Mouse (Mus musculus): Measurements from ENCODE around the gene Nusap1.
"Not testable (repeated sequence)": the region's sequence is repeated elsewhere in the genome, so short reads cannot be mapped to it uniquely, and the experiment has no call there.

Gene Nusap1

DNA sequence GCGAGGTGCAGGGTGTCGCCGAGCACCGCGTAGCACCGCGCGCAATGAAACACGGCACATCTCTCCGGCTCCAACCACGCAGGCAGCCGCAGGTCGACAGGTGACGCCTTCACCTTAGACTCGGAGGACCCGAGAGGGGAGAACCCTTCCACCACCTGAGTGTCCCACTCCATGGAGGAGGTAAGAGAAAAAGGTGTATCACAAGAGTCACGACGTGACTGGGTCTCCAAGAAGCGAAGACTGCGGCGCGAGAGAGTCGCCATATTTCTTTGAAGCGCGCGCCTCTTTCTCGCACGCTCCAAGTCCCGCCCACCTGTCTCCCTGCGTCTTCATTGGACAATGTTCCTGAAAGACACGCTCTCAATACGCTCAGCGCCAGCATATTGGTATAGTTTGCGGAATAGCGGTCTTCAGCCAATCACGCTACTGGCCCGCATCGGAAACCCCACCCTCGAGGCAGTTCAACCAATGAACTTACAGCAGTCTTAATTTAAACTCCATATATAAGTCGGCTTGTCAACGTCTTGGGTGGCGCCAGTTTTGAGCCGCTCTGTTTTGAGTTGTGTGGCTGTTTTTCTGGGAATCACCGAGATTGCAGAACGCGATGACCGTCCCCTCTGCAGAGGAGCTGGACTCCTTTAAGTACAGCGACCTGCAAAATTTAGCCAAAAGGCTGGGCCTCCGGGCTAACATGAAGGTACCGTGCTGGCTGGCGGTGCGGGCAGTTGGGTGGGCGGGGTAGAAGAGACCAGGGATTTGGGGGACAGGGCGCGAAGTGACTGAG, at the start of gene Nusap1, which contains the start of gene Oip5:
TSS of gene Nusap1 (plus strand) at position 100 of the 784 bp plus-strand sequence.
TSS of gene Oip5 (minus strand) at position 271 of the 784 bp plus-strand sequence.
- DNase-seq: peak; percentile 94

GRCm38 (mm10) chr2:119572471-119572870, 45.6 kb upstream of the Nusap1 start:
- DNase-seq: peak in 1 of 2 experiments; percentile 42

- DNase-seq: no peak
These were observed 36.5 kb upstream of the Nusap1 start for GRCm38 (mm10) chr2:119581571-119581970.

DNA sequence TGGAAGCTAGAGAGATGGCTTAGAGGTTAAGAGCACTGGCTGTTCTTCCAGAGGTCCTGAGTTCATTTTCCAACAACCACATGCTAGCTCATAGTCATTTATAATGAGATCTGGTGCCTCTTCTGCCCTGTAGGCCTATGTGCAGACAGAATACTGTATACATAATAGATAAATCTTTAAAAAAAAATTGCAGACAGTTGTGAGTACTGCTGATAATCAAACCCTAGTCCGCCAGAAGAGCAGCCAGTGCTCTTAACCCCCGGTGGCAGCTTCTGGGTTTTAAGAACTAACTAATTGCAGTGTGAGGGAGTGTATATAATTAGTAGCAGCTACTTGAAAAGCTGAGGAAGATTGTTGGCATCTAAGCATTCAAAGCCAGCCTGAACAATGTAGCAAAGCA, 34.7 kb upstream of the Nusap1 start:
- no peak for DNase-seq

DNA sequence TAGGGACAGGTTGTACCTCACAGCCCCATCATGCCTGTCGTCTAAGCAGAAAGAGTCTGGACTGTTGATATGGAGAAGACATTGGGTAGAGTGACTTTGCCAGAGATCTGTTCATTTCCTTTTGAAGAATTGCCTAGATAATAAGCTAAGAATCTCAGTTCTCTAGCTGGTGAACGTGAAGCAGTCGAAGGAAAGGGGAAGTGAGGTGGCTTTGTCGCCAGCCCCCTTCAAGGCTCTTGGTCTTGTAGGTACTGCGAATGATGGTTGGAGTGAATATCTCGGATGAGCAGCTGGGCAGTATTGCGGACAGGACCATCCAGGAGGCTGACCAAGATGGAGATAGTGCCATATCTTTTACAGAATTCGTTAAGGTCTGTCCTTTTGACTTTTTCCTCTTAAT, 33.8 kb upstream of the Nusap1 start:
- DNase-seq: no peak

GRCm38 (mm10) chr2:119587383-119587782, 30.7 kb upstream of the Nusap1 start:
- peak; percentile 51 to 76 for DNase-seq

- DNase-seq: no peak
These were observed 26.9 kb upstream of the Nusap1 start for GRCm38 (mm10) chr2:119591247-119591646.

GRCm38 (mm10) chr2:119593765-119594112, 24.4 kb upstream of the Nusap1 start:
- DNase-seq: no peak

DNA sequence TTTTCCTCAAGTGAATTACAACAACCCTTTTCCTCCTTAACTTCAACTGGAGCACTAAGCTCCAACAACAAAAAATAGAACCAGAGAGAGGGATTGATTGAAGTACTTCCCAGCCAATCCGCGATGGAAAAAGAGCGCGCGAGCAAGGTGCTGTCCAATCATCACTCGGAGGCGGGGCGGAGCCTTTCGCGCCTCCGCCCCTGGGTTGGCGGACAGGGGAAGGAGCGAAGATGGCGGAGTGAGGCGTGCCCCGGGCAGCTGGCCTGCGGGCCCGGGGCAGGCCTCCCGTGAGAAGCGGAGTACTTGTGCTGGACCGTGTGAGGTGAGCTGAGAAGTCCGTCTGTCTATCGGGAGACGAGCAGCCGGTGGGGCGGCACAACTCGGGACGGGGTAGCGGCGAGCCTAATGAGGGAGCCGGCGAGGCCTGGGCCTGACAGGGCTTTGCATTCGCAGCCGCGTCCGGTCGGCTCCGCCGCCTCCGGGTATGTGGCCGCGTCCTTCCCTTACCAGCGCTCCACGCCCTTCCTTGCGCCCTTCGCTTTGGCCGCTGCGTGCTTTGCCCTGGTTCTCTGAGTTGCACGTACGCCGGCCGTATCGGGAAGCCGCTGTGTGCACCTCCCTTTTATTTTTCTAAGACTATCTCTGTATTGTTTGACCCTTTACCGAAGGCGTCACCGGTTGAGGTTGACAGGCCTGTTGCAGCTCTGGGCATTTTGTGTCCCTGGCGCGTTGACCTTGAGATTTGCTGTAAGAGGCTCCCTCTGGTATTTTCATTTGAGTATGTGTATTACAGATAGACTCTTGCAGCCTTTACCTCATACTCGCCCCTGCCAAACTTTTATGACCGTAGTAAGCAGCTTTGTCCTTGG, 23.8 kb upstream of the Nusap1 start:
- peak; percentile 95 to 98 for DNase-seq

GRCm38 (mm10) chr2:119595308-119595707, 22.8 kb upstream of the Nusap1 start:
- no peak for DNase-seq

- no peak for DNase-seq
These were observed 21.2 kb upstream of the Nusap1 start for GRCm38 (mm10) chr2:119596781-119597330.

DNA sequence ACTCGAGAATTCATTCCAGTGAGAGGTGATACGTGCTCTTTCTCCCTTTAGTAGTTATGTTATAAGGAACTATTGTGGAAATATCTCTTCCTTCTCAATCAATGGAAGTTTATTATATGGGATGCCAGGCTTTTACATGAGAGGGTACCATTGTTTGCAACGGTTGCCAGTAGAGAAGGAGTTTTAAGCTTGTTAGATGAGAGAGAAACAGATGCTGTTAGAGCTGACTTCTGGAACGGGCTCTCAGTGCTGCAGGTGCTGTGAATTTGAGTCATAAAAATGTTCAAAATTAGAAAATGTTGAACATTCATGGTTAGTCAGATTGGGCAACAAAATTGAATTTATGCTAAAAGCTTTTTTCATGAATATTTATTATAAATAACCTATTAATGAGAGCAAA, 17.1 kb upstream of the Nusap1 start:
- DNase-seq: no peak

GRCm38 (mm10) chr2:119601575-119601974, 16.5 kb upstream of the Nusap1 start:
- not testable (repeated sequence) for DNase-seq

DNA sequence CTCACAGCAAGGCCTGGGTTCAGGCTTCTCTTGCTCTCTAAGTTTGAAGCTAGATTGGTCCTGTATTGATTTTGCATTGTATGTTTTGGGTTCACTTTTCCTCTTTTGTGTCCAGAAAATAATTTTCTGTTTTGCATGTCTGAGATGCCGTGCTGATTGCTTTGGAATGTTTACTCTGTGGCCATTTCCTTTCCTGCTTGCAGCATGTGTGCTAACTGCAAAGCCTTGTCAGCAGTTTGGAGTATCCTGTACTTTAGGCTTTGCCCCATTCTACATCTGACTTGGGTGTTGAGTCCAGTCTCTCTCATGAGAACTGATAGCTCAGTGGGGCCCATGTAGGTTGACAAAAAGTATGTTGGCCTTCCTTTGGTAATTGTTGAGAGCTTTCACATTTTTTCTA, 15.6 kb upstream of the Nusap1 start:
- DNase-seq: no peak

GRCm38 (mm10) chr2:119603909-119604308, 14.2 kb upstream of the Nusap1 start:
- no peak for DNase-seq

- DNase-seq: no peak
These were observed 12.6 kb upstream of the Nusap1 start for GRCm38 (mm10) chr2:119605361-119605973.

- DNase-seq: no peak
These were observed 11.1 kb upstream of the Nusap1 start for GRCm38 (mm10) chr2:119607023-119607422.

DNA sequence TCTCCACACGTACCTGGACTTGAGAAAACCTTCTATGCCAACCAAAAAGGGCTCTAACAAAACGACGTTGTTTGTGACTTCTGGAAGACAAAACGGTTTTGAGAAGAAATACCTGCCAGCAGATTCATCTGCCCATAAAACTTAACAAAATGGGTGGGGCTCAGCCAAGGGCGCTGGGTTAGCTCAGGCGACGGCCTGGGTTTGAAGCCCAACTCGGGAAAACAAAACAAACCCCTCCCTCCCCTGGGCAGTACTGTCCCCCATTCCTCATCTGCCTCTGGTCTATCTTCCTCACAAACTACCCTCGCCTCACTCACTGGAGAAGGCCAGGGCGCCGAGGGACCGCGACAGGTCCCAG, 278 bp upstream of the Nusap1 start:
- peak in 1 of 2 experiments; percentile 23 for DNase-seq

GRCm38 (mm10) chr2:119619002-119619401, 904 bp downstream of the Nusap1 start:
- not testable (repeated sequence) for DNase-seq

DNA sequence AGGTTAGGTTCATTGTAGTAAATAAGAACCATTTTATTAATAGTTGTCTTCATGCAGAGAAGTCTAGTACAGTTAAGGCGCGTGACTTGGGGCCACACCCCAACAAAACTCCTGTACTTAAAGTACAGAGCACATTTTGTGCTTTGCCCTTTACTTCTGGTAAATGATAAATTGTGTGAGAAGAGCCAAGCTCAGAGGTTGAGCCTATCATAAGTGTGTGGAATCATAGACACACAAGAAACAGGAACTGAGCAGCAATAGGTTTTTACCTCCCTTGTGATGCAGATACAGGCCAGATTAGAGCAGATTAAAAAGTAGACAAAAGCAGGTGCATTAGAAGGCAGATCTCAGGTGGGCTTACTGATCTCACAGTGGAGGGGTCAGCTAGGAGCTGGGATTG, 3.2 kb downstream of the Nusap1 start:
- no peak for DNase-seq

DNA sequence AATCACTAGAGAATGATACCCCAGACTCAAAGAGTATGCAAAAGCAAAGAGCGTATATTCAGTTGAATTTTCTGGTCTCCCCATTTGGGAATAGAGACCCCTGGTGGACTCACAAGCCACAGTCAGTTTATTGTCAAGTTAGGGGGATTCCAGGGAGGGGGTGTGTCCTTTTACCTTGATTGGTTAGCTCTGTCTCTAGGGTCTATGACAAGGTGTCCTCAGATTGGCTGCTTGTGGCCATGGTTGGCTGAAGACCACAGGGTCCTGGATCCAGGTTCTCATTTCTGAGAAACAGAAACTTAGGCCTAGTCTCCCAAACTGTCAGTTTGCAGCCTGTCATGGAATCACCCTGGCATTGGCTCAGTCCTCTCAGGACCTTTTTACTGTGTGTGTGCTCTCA, 18.7 kb downstream of the Nusap1 start:
- DNase-seq: no peak

DNA sequence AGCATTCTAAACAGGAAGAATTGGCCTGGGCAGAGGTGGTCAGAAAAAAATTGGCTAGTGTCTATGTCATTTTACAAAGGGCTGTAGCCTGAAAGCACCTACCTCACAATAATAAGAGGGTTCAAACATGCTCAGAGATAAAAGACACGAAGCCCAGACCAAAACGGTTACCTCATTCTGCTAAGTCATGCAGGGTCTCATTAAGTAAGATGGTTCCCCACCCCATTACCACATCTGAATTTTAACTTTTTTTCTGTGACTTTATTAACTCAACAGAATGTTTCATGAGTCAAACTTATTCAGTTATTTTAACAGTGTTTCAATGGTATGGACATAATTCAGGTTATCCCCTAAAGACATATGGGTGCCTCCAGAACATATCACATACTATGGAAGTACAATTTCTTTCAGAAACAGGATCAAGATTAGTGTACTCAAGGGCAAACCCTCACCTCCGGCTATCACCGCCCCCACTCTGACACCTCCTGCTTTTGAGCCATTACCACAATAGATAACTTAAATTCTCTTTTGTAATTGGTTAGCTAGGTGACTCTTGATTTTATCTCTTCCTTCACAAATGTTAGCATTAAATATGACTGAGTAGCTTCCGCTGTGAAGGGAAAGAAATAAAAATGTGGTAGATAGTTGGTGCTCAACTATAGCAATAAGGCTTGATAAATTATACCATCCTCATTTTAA, 23.3 kb downstream of the Nusap1 start:
- no peak for DNase-seq

DNA sequence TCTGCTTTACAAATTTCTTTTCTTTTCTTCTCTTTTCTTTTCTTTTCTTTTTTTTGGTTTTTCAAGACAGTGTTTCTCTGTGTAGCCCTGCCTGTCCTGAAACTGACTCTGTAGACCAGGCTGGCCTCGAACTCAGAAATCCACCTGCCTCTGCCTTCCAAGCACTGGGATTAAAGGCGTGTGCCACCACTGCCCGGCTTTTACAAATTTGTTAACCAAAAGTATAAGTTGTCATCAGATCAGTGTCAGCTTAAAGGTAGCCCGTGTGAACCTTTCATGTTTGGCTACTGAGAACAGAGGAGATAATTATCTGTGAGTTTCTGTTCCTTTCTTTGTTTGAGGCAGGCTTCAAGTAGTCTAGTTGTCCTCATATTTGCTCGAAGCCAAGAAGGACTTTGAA, 26.2 kb downstream of the Nusap1 start:
- DNase-seq: no peak

All from lung, postnatal 4 days (tissue).